Mouse (Mus musculus): ENCODE results near the gene Nav1. TPM values are rescaled to one million over a fixed set of nuclear protein-coding genes. Genes with fewer than 3 reads are reported as not detected.

Gene Nav1
- 10.8 and 11.5 TPM in 2 replicates for polyA plus RNA-seq (2015; fragmentation: Nextera tagmentation; extraction: Ambion mirVana)

- ATAC-seq (ENCODE audit: low read depth): no peak
- Histone ChIP-seq H3K27me3 (ENCODE audit: control insufficient read depth, insufficient read depth, low read depth, low read length) (no peaks in the 10 kb centered on the region), H3K9ac (ENCODE audit: low read length) (no peak within 1 kb of the TSS), H3K4me3 (ENCODE audit: low read length) (no peak within 1 kb of the TSS), H3K4me2 (ENCODE audit: low read depth, low read length) (no peak within 1 kb of the TSS), H3K27ac (ENCODE audit: low read length) (no peak within 1 kb of the TSS), H3K9me3 (ENCODE audit: control insufficient read depth, low read length) (no peaks in the 10 kb centered on the region), H3K36me3 (ENCODE audit: control insufficient read depth, insufficient read depth, low read length) (no peaks in the 10 kb centered on the region), H3K4me1 (replicated peaks; ENCODE audit: control insufficient read depth, insufficient read depth, low read length) (0 out of 2 replicates have a peak, but pooled peaks cover 2% of the 10 kb centered on the region)
- 38% methylated on average over 7 of the region's 7 CpGs for WGBS
Observed at GRCm38 (mm10) chr1:135607019-135607418, at the start of gene Nav1. Gene Nav1, minus strand, starts transcription at chr1:135607295.

DNA sequence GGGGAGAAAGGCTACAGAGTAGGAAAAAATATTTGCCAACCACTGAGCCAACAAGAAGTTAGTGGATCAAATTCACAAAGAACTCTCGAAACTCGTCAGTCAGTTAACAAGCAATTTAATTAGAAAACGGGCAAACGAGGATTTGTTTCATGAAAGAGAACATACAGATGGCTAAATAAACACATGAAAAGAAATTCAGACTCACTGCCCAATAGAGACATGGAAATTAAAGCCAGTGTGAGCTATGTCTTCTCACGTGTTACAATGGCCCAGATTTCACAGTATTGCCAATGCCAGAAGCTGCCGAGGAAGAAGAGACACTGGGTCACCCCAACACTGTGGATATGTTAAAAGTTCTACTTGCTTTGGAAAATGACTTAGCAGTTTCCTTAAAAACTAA is 46.8 kb upstream of the Nav1 start:
- no peak overlapping the region for H3K27ac ChIP-seq (ENCODE audit: low read length)
- no peak overlapping the region for H3K9ac ChIP-seq (ENCODE audit: low read length)
- H3K27me3 ChIP-seq (ENCODE audit: control insufficient read depth, insufficient read depth, low read depth, low read length): no peaks in the 10 kb centered on the region
- H3K9me3 ChIP-seq (ENCODE audit: control insufficient read depth, low read length): no peaks in the 10 kb centered on the region
- 84% methylated on average over 6 of the region's 6 CpGs for WGBS
- H3K4me3 ChIP-seq (ENCODE audit: low read length): no peak overlapping the region
- peaks cover 5% of the 10 kb centered on the region for H3K36me3 ChIP-seq (ENCODE audit: control insufficient read depth, insufficient read depth, low read length)
- peaks cover 1% of the 10 kb centered on the region for H3K4me1 ChIP-seq (replicated peaks; ENCODE audit: control insufficient read depth, insufficient read depth, low read length)
- no peak for ATAC-seq (ENCODE audit: low read depth)
- H3K4me2 ChIP-seq (ENCODE audit: low read depth, low read length): no peak overlapping the region

- 74% methylated on average over 8 of the region's 8 CpGs for WGBS
- Histone ChIP-seq H3K27me3 (ENCODE audit: control insufficient read depth, insufficient read depth, low read depth, low read length) (no peaks in the 10 kb centered on the region), H3K36me3 (ENCODE audit: control insufficient read depth, insufficient read depth, low read length) (no peaks in the 10 kb centered on the region), H3K4me2 (ENCODE audit: low read depth, low read length) (no peak overlapping the region), H3K9ac (ENCODE audit: low read length) (no peak overlapping the region), H3K27ac (ENCODE audit: low read length) (no peak overlapping the region), H3K9me3 (ENCODE audit: control insufficient read depth, low read length) (no peaks in the 10 kb centered on the region), H3K4me1 (replicated peaks; ENCODE audit: control insufficient read depth, insufficient read depth, low read length) (peaks cover 6% of the 10 kb centered on the region), H3K4me3 (ENCODE audit: low read length) (no peak overlapping the region)
- ATAC-seq (ENCODE audit: low read depth): no peak
Observed at GRCm38 (mm10) chr1:135645459-135646195, 38.5 kb upstream of the Nav1 start.

GRCm38 (mm10) chr1:135644110-135644509 is 37.0 kb upstream of the Nav1 start:
- Histone ChIP-seq H3K36me3 (ENCODE audit: control insufficient read depth, insufficient read depth, low read length) (no peaks in the 10 kb centered on the region), H3K4me3 (ENCODE audit: low read length) (no peak overlapping the region), H3K9ac (ENCODE audit: low read length) (0 out of 2 replicates have a peak overlapping the region, but pooled peaks have one; percentile 9), H3K27ac (ENCODE audit: low read length) (no peak overlapping the region), H3K27me3 (ENCODE audit: control insufficient read depth, insufficient read depth, low read depth, low read length) (no peaks in the 10 kb centered on the region), H3K4me2 (ENCODE audit: low read depth, low read length) (no peak overlapping the region), H3K4me1 (replicated peaks; ENCODE audit: control insufficient read depth, insufficient read depth, low read length) (peaks cover 6% of the 10 kb centered on the region), H3K9me3 (ENCODE audit: control insufficient read depth, low read length) (no peaks in the 10 kb centered on the region)
- ATAC-seq (ENCODE audit: low read depth): peak; percentile 68
- WGBS: 39% methylated on average over 5 of the region's 5 CpGs

GRCm38 (mm10) chr1:135643691-135644090 is 36.6 kb upstream of the Nav1 start:
- H3K36me3 ChIP-seq (ENCODE audit: control insufficient read depth, insufficient read depth, low read length): no peaks in the 10 kb centered on the region
- no peak overlapping the region for H3K9ac ChIP-seq (ENCODE audit: low read length)
- no peak for ATAC-seq (ENCODE audit: low read depth)
- WGBS: 71% methylated on average over 3 of the region's 3 CpGs
- no peak overlapping the region for H3K4me2 ChIP-seq (ENCODE audit: low read depth, low read length)
- H3K27me3 ChIP-seq (ENCODE audit: control insufficient read depth, insufficient read depth, low read depth, low read length): no peaks in the 10 kb centered on the region
- no peak overlapping the region for H3K27ac ChIP-seq (ENCODE audit: low read length)
- H3K4me1 ChIP-seq (replicated peaks; ENCODE audit: control insufficient read depth, insufficient read depth, low read length): peaks cover 6% of the 10 kb centered on the region
- H3K9me3 ChIP-seq (ENCODE audit: control insufficient read depth, low read length): no peaks in the 10 kb centered on the region
- H3K4me3 ChIP-seq (ENCODE audit: low read length): no peak overlapping the region

GRCm38 (mm10) chr1:135639853-135640252 is 32.8 kb upstream of the Nav1 start:
- no peak overlapping the region for H3K9ac ChIP-seq (ENCODE audit: low read length)
- no peak overlapping the region for H3K4me3 ChIP-seq (ENCODE audit: low read length)
- peaks cover 6% of the 10 kb centered on the region for H3K4me1 ChIP-seq (replicated peaks; ENCODE audit: control insufficient read depth, insufficient read depth, low read length)
- no peaks in the 10 kb centered on the region for H3K36me3 ChIP-seq (ENCODE audit: control insufficient read depth, insufficient read depth, low read length)
- H3K4me2 ChIP-seq (ENCODE audit: low read depth, low read length): no peak overlapping the region
- no peaks in the 10 kb centered on the region for H3K9me3 ChIP-seq (ENCODE audit: control insufficient read depth, low read length)
- WGBS: 86% methylated on average over 7 of the region's 7 CpGs
- no peak overlapping the region for H3K27ac ChIP-seq (ENCODE audit: low read length)
- no peak for ATAC-seq (ENCODE audit: low read depth)
- H3K27me3 ChIP-seq (ENCODE audit: control insufficient read depth, insufficient read depth, low read depth, low read length): no peaks in the 10 kb centered on the region

DNA sequence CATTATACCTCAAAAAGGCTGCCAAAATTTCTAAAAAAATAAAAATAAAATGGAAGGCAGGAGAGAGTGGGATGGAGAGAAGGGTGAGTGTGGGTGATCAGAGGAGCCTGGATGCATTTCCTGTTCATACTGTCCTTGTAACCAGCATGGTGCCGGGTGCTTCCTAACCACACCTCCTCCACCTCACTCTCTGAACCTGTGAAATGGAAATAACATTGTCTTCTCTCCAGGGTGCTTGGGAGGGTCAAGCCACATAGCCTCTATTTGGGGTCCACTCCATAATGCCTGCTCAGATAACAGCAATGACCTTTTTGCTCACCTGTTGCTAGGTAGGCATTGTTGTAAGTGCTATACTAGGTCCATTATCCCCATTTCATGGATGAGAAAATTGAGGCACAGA is 32.0 kb upstream of the Nav1 start:
- H3K9me3 ChIP-seq (ENCODE audit: control insufficient read depth, low read length): no peaks in the 10 kb centered on the region
- peaks cover 3% of the 10 kb centered on the region for H3K4me1 ChIP-seq (replicated peaks; ENCODE audit: control insufficient read depth, insufficient read depth, low read length)
- no peaks in the 10 kb centered on the region for H3K36me3 ChIP-seq (ENCODE audit: control insufficient read depth, insufficient read depth, low read length)
- no peak for ATAC-seq (ENCODE audit: low read depth)
- no peak overlapping the region for H3K9ac ChIP-seq (ENCODE audit: low read length)
- no peak overlapping the region for H3K27ac ChIP-seq (ENCODE audit: low read length)
- 88% methylated on average over 1 of the region's 1 CpGs for WGBS
- no peaks in the 10 kb centered on the region for H3K27me3 ChIP-seq (ENCODE audit: control insufficient read depth, insufficient read depth, low read depth, low read length)
- no peak overlapping the region for H3K4me3 ChIP-seq (ENCODE audit: low read length)
- no peak overlapping the region for H3K4me2 ChIP-seq (ENCODE audit: low read depth, low read length)

GRCm38 (mm10) chr1:135637574-135638008 is 30.5 kb upstream of the Nav1 start:
- H3K4me3 ChIP-seq (ENCODE audit: low read length): no peak overlapping the region
- no peaks in the 10 kb centered on the region for H3K9me3 ChIP-seq (ENCODE audit: control insufficient read depth, low read length)
- no peaks in the 10 kb centered on the region for H3K36me3 ChIP-seq (ENCODE audit: control insufficient read depth, insufficient read depth, low read length)
- no peak overlapping the region for H3K9ac ChIP-seq (ENCODE audit: low read length)
- H3K27ac ChIP-seq (ENCODE audit: low read length): no peak overlapping the region
- no peaks in the 10 kb centered on the region for H3K27me3 ChIP-seq (ENCODE audit: control insufficient read depth, insufficient read depth, low read depth, low read length)
- H3K4me1 ChIP-seq (replicated peaks; ENCODE audit: control insufficient read depth, insufficient read depth, low read length): no peaks in the 10 kb centered on the region
- H3K4me2 ChIP-seq (ENCODE audit: low read depth, low read length): no peak overlapping the region
- WGBS: 9% methylated on average over 3 of the region's 3 CpGs
- ATAC-seq (ENCODE audit: low read depth): no peak

- H3K4me1 ChIP-seq (replicated peaks; ENCODE audit: control insufficient read depth, insufficient read depth, low read length): peaks cover 12% of the 10 kb centered on the region
- no peak overlapping the region for H3K27ac ChIP-seq (ENCODE audit: low read length)
- H3K9me3 ChIP-seq (ENCODE audit: control insufficient read depth, low read length): no peaks in the 10 kb centered on the region
- H3K27me3 ChIP-seq (ENCODE audit: control insufficient read depth, insufficient read depth, low read depth, low read length): no peaks in the 10 kb centered on the region
- H3K9ac ChIP-seq (ENCODE audit: low read length): no peak overlapping the region
- H3K4me2 ChIP-seq (ENCODE audit: low read depth, low read length): no peak overlapping the region
- no peak overlapping the region for H3K4me3 ChIP-seq (ENCODE audit: low read length)
- WGBS: 58% methylated on average over 6 of the region's 6 CpGs
- no peaks in the 10 kb centered on the region for H3K36me3 ChIP-seq (ENCODE audit: control insufficient read depth, insufficient read depth, low read length)
- ATAC-seq (ENCODE audit: low read depth): no peak
Observed at GRCm38 (mm10) chr1:135636111-135636511, 29.0 kb upstream of the Nav1 start.

Data from lung, embryonic 16.5 days (tissue).